In the genomic region with DNA sequence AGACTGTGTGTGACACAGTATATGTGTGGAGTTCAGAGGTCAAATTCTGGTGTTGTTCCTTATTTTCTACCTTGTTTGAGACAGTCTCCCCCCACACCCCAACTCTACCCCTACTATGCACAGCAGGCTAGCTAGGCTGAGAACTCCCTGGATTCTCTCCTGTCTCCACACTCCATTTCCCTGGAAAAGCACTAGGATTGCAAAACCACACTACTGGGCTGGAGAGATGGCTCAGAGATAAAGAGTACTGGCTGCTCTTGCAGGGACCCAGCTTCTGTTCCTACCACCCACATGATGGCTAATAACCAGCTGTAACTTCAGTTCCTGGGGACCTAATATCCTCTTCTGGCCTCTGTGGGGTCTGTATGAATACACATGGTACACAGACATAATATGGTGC, we compare ENCODE assay signal across 32 mouse cellular contexts. TPM values are rescaled to one million over a fixed set of nuclear protein-coding genes. Genes with fewer than 3 reads are reported as not detected.
DNase-seq lines count a peak whose midpoint lies in the region; ATAC-seq and TF ChIP-seq lines count a peak whose summit lies in the region.
"Had no signal": no experiment of that assay in that cellular context is flagged by ENCODE, and none has a peak within 500 bp of the region (broad histone marks: within the 10 kb centered on the region; RNA-seq: fewer than 3 reads in every experiment).

No protein-coding gene starts in this region.

- no peak for ATAC-seq in frontal cortex, adult (ENCODE audit: low TSS enrichment)
- ATAC-seq: forebrain, embryonic 15.5 days; hindbrain, embryonic 16.5 days; intestine, embryonic 15.5 days had no signal

- no peaks in the 10 kb centered on the region for H3K27me3 ChIP-seq in liver, adult 2 months (ENCODE audit: control insufficient read depth, insufficient read depth, low read length)
- H3K27me3 ChIP-seq in MEL (ENCODE audit: control insufficient read depth in 1 of 2, insufficient read depth in 2 of 2, low read length in 2 of 2) (no peaks in the 10 kb centered on the region), myocyte (ENCODE audit: control insufficient read depth, insufficient read depth, insufficient read length) (no peaks in the 10 kb centered on the region)
- H3K27me3 ChIP-seq: embryonic facial prominence, embryonic 12.5 days; embryonic facial prominence, embryonic 15.5 days; forebrain, embryonic 12.5 days; forebrain, embryonic 15.5 days; hindbrain, embryonic 13.5 days; intestine, embryonic 15.5 days had no signal

- TF ChIP-seq EP300 in MEL (IDR thresholded peaks at IDR 0.05; ENCODE audit: low read depth in 1 of 2, low read length in 2 of 2), result 0 out of 4 replicates have a peak, but pooled peaks of 1 of the 2 experiments have one; percentile 12

- no peak for TF ChIP-seq CTCF in liver, adult 2 months (IDR thresholded peaks at IDR 0.05; ENCODE audit: low read depth, low read length)
- no peak for TF ChIP-seq CTCF in MEL (IDR thresholded peaks at IDR 0.05 in 2 of 3, conservative IDR thresholded peaks at IDR 0.05 in 1 of 3; ENCODE audit: control insufficient read depth in 1 of 3, insufficient read depth in 1 of 3, low read depth in 2 of 3, low read length in 3 of 3, poor library complexity in 1 of 3, severe bottlenecking in 1 of 3)
- no peak for TF ChIP-seq CTCF in bone marrow macrophage, adult 2 months (IDR thresholded peaks at IDR 0.05; ENCODE audit: low read depth, low read length)

- no peak overlapping the region for H3K27ac ChIP-seq in liver, adult 2 months (replicated peaks; ENCODE audit: insufficient read depth, low read depth, low read length)
- H3K27ac ChIP-seq in MEL (ENCODE audit: control insufficient read depth, low read depth, low read length), result no peak overlapping the region
- peak overlapping the region; percentile 90 for H3K27ac ChIP-seq in bone marrow macrophage, adult 2 months (ENCODE audit: insufficient read depth, low read depth, low read length)
- H3K27ac ChIP-seq: embryonic facial prominence, embryonic 12.5 days; embryonic facial prominence, embryonic 15.5 days; forebrain, embryonic 12.5 days; forebrain, embryonic 15.5 days; hindbrain, embryonic 10.5 days; hindbrain, embryonic 13.5 days; intestine, embryonic 15.5 days had no signal

- no peak overlapping the region for H3ac ChIP-seq in myocyte (ENCODE audit: control insufficient read depth, insufficient read length)

- no peak for TF ChIP-seq POLR2A in liver, adult 2 months (IDR thresholded peaks at IDR 0.05; ENCODE audit: extremely low read depth, insufficient read depth, low read length)
- TF ChIP-seq POLR2A in MEL (IDR thresholded peaks at IDR 0.05; ENCODE audit: control insufficient read depth in 1 of 2, insufficient read depth in 1 of 2, low read depth in 1 of 2, low read length in 2 of 2, poor library complexity in 1 of 2), result no peak
- no peak for TF ChIP-seq POLR2A in bone marrow macrophage, adult 2 months (IDR thresholded peaks at IDR 0.05; ENCODE audit: borderline replicate concordance, low read depth, low read length)
- no peak for TF ChIP-seq POLR2A in myocyte (IDR thresholded peaks at IDR 0.05; ENCODE audit: insufficient read length, low read depth)

- no peaks in the 10 kb centered on the region for H3K9me3 ChIP-seq in MEL (replicated peaks; ENCODE audit: insufficient read depth, low read length)
- H3K9me3 ChIP-seq: embryonic facial prominence, embryonic 15.5 days; forebrain, embryonic 12.5 days; forebrain, embryonic 15.5 days; hindbrain, embryonic 10.5 days; hindbrain, embryonic 13.5 days; intestine, embryonic 15.5 days had no signal

- H3K9ac ChIP-seq in liver, adult 2 months (ENCODE audit: low read depth, low read length), result no peak overlapping the region
- H3K9ac ChIP-seq in MEL (ENCODE audit: control insufficient read depth, low read depth, low read length, poor library complexity, severe bottlenecking), result no peak overlapping the region
- H3K9ac ChIP-seq: embryonic facial prominence, embryonic 12.5 days; embryonic facial prominence, embryonic 15.5 days; forebrain, embryonic 12.5 days; forebrain, embryonic 15.5 days; hindbrain, embryonic 13.5 days; intestine, embryonic 15.5 days had no signal

- no peak for TF ChIP-seq RAD21 in MEL (IDR thresholded peaks at IDR 0.05; ENCODE audit: low read depth, low read length)

- peak overlapping the region; percentile 77 for H3K4me2 ChIP-seq in myocyte (ENCODE audit: low read depth)
- H3K4me2 ChIP-seq: embryonic facial prominence, embryonic 12.5 days; embryonic facial prominence, embryonic 15.5 days; forebrain, embryonic 12.5 days; forebrain, embryonic 15.5 days; heart, embryonic 11.5 days; hindbrain, embryonic 13.5 days; intestine, embryonic 15.5 days had no signal

- H3K79me2 ChIP-seq in liver, adult 2 months (ENCODE audit: control insufficient read depth, insufficient read depth, low read length), result no peaks in the 10 kb centered on the region
- H3K79me2 ChIP-seq in MEL (ENCODE audit: control insufficient read depth, insufficient read depth, low read length, poor library complexity), result no peaks in the 10 kb centered on the region
- no peaks in the 10 kb centered on the region for H3K79me2 ChIP-seq in myocyte (ENCODE audit: control insufficient read depth, insufficient read depth)

- H3K4me1 ChIP-seq in liver, adult 2 months (ENCODE audit: control insufficient read depth, insufficient read depth, low read length), result no peaks in the 10 kb centered on the region
- H3K4me1 ChIP-seq in MEL (ENCODE audit: control insufficient read depth in 1 of 2, insufficient read depth in 2 of 2, low read length in 2 of 2), result peaks cover 40 to 71% of the 10 kb centered on the region in 2 experiments
- peaks cover 86% of the 10 kb centered on the region for H3K4me1 ChIP-seq in bone marrow macrophage, adult 2 months (ENCODE audit: control insufficient read depth, insufficient read depth, low read length)
- H3K4me1 ChIP-seq: forebrain, embryonic 12.5 days; forebrain, embryonic 15.5 days; hindbrain, embryonic 13.5 days had no signal

- peak; percentile 28 for DNase-seq in liver, adult 2 months (ENCODE audit: extremely low read depth, low read depth, low spot score)
- no peak for DNase-seq in liver
- DNase-seq in MEL (ENCODE audit: low read depth, low spot score), result no peak
- DNase-seq in kidney, adult 11 months, result no peak
- DNase-seq: adrenal gland, postnatal 14 days; cerebellum, adult 18-20 months; cerebellum, adult 9-11 months; cerebellum, postnatal 25 days; gastrocnemius, postnatal 25 days; heart, postnatal 36 days; kidney, adult 18-20 months had no signal

- H3K36me3 ChIP-seq in liver, adult 2 months (ENCODE audit: control insufficient read depth, insufficient read depth, low read length), result no peaks in the 10 kb centered on the region
- peaks cover 0 to 79% of the 10 kb centered on the region in 2 experiments; a peak in 2 of 4 replicates for H3K36me3 ChIP-seq in MEL (ENCODE audit: control insufficient read depth in 1 of 2, insufficient read depth in 2 of 2, low read length in 2 of 2)
- no peaks in the 10 kb centered on the region for H3K36me3 ChIP-seq in myocyte (ENCODE audit: control insufficient read depth, insufficient read depth)
- H3K36me3 ChIP-seq: embryonic facial prominence, embryonic 12.5 days; embryonic facial prominence, embryonic 15.5 days; forebrain, embryonic 12.5 days; forebrain, embryonic 15.5 days; hindbrain, embryonic 10.5 days; hindbrain, embryonic 13.5 days; intestine, embryonic 15.5 days had no signal

- H3K4me3 ChIP-seq in liver, adult 2 months (ENCODE audit: insufficient read depth, low read depth, low read length), result no peak overlapping the region
- no peak overlapping the region for H3K4me3 ChIP-seq in MEL (ENCODE audit: control insufficient read depth in 1 of 2, insufficient read depth in 1 of 2, low read depth in 2 of 2, low read length in 2 of 2)
- H3K4me3 ChIP-seq in bone marrow macrophage, adult 2 months (ENCODE audit: insufficient read depth, low read length), result no peak overlapping the region
- H3K4me3 ChIP-seq in myocyte, result no peak overlapping the region
- H3K4me3 ChIP-seq: embryonic facial prominence, embryonic 12.5 days; embryonic facial prominence, embryonic 15.5 days; erythroblast, embryonic 14.5 days; forebrain, embryonic 12.5 days; forebrain, embryonic 15.5 days; hindbrain, embryonic 10.5 days; hindbrain, embryonic 13.5 days; intestine, embryonic 15.5 days had no signal

TF ChIP-seq in MEL, 35 proteins besides CTCF, POLR2A, EP300 and RAD21:
- TF ChIP-seq GATA1 (IDR thresholded peaks at IDR 0.05; ENCODE audit: low read depth, low read length) (peak; percentile 54; the same call in 1 of the 2 replicates), SMC3 (IDR thresholded peaks at IDR 0.05; ENCODE audit: low read depth, low read length) (no peak)

TF ChIP-seq in myocyte, 11 proteins besides CTCF, POLR2A, EP300 and RAD21:
- TF ChIP-seq CEBPB (IDR thresholded peaks at IDR 0.05; ENCODE audit: insufficient read depth, poor library complexity, severe bottlenecking) (no peak), USF1 (IDR thresholded peaks at IDR 0.05; ENCODE audit: low read depth) (no peak)
TF ChIP-seq in myocyte: peak in this region for 0.

RNA-seq across cellular contexts. Expression of gene Scgb1a1, which starts 30.1 kb away (rescaled TPM):
- total RNA-seq in liver, adult 2 months (2014; rRNA removed), result not detected in 2 replicates
- 1.4 and 1.6 TPM in 2 replicates for polyA plus RNA-seq in liver, adult 2 months (2012; rRNA removed)
- not detected in 2 replicates for total RNA-seq in MEL (2012; rRNA removed)
- polyA plus RNA-seq in MEL (2012; ENCODE audit: insufficient read depth in 1 of 2, insufficient read length in 2 of 2, low read depth in 1 of 2, low replicate concordance in 2 of 2, missing spikeins in 1 of 2) (not detected), myocyte (2012; fragmentation: generic; extraction: Trizol) (not detected)
- polyA plus RNA-seq in bone marrow macrophage, adult 2 months (2012; ENCODE audit: insufficient read depth, insufficient read length, missing spikeins), result not detected in 2 replicates
- total RNA-seq: adrenal gland, adult 2 months; adrenal gland, postnatal 4 days; common myeloid progenitor, adult 5-6 weeks; ES-E14; gastrocnemius, adult 8-10 months; gastrocnemius, postnatal 25 days; granulocyte monocyte progenitor cell, adult 5-6 weeks; heart, postnatal 36 days had no signal
- polyA plus RNA-seq: adrenal gland, adult 2 months; brain, embryonic 14.5 days; embryonic facial prominence, embryonic 12.5 days; erythroblast, embryonic 14.5 days; forebrain, embryonic 12.5 days; forebrain, embryonic 15.5 days; heart, embryonic 11.5 days; heart, embryonic 14.5 days; hindbrain, embryonic 10.5 days; hindbrain, embryonic 13.5 days; hindbrain, embryonic 16.5 days; intestine, embryonic 15.5 days had no signal
